Mouse (Mus musculus): Measurements from ENCODE around the gene Spsb2. TPM values are rescaled to one million over a fixed set of nuclear protein-coding genes. Genes with fewer than 3 reads are reported as not detected.
"Not testable (repeated sequence)": the region's sequence is repeated elsewhere in the genome, so short reads cannot be mapped to it uniquely, and the experiment has no call there.

Gene Spsb2
- polyA plus RNA-seq, 1 experiment from 2014 or later, result 6.6 TPM

DNA sequence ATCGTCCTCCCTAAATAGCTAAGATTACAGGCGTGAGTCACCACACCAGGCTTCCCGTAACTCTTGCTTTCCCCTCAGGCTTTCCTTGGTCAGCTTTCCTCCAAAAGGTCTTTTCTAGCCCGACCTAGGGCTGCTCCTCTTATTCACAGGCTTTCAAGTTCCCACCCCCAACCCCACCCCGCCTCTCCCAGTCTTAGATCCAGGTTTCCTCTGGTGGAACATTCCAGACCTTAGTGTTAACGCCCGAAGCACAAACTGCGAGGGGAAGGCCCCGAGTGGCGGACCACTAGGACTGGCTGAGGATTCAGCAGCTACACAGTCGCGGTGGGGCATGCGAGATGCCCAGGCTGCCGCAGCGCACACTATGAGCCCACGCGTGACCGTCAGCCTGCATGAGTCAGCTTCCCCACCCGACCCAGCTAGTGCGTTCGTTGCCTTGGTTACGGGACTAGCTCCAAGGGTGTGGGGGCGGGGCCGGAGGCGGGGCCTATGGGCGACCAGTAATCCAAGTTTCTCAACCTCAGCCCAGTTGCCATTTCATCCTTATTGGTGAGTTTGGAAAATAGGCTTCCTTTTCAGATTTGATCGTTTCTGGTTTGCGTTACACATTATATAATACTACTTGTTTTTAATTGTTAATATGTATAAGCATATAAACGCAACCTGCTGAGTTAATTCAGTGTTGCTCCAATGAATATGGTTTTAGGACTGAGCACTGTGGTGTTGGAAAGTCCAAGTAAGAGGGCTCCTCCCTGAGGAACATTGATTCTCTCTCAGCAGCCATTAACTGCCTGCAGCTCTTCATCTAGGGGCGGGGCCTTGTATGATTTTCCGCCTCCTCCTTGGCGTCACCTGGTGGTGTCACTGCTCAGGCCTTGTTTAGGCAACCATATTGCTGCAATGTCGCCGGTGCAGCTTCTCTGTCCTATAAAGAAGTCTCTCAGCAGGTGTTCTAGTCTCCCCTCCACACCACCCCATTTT is 2.8 kb upstream of the Spsb2 start:
- Histone ChIP-seq H3K4me3 (ENCODE audit: low read depth, low read length) (peak overlapping the region; percentile 56), H3K27me3 (ENCODE audit: control insufficient read depth, insufficient read depth, low read length) (no peaks in the 10 kb centered on the region), H3K36me3 (ENCODE audit: control insufficient read depth, insufficient read depth, low read length) (peaks cover 6% of the 10 kb centered on the region), H3K9me3 (replicated peaks; ENCODE audit: control insufficient read depth, low read length) (no peaks in the 10 kb centered on the region), H3K27ac (ENCODE audit: low read depth, low read length) (peak overlapping the region; percentile 94), H3K9ac (ENCODE audit: low read depth, low read length) (peak overlapping the region; percentile 74), H3K4me1 (ENCODE audit: control insufficient read depth, insufficient read depth, low read length) (peaks cover 29% of the 10 kb centered on the region), H3K4me2 (peak overlapping the region; percentile 85)
- 1% methylated on average over 34 of the region's 34 CpGs for WGBS (ENCODE audit: insufficient replicate concordance)
- ATAC-seq (replicated peaks; ENCODE audit: insufficient number of reproducible peaks, low FRiP score, low TSS enrichment), result peak; percentile 78

DNA sequence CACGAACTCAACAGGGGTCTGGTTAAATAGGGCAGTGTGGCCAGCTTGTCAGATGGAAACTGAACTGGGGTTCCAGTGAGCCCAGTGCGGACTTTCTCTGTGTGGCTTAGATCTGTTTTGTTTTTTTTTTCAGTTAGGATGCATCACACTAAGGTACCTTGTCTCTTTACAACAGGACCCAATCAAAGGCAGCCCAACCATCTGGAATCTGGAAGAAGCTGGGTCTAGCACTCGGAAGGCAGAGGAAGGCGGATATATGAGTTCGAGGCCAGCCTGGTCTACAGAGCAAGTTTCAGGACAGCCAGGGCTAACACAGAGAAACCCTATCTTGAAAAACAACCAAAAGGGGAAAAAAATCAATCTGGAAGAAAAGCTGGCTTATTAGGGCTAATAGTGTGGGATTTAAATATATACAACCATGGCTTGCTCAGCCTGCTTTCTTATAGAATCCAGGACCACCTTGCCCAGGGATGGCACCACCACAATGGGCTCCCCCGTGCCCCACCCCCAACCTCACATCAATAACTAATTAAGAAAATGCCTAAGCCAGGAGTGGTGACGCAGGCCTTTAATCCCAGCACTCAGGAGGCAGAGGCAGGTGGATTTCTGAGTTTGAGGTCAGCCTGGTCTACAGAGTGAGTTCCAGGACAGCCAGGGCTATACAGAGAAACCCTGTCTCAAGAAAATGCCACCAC is 1.9 kb upstream of the Spsb2 start:
- Histone ChIP-seq H3K36me3 (ENCODE audit: control insufficient read depth, insufficient read depth, low read length) (peaks cover 6% of the 10 kb centered on the region), H3K9me3 (replicated peaks; ENCODE audit: control insufficient read depth, low read length) (no peaks in the 10 kb centered on the region), H3K4me2 (peak overlapping the region; percentile 85), H3K27ac (ENCODE audit: low read depth, low read length) (peak overlapping the region; percentile 94), H3K27me3 (ENCODE audit: control insufficient read depth, insufficient read depth, low read length) (no peaks in the 10 kb centered on the region), H3K9ac (ENCODE audit: low read depth, low read length) (peak overlapping the region; percentile 59; the same call in 1 of the 2 replicates), H3K4me3 (ENCODE audit: low read depth, low read length) (peak overlapping the region; percentile 56), H3K4me1 (ENCODE audit: control insufficient read depth, insufficient read depth, low read length) (peaks cover 29% of the 10 kb centered on the region)
- ATAC-seq (replicated peaks; ENCODE audit: insufficient number of reproducible peaks, low FRiP score, low TSS enrichment), result no peak
- 74% methylated on average over 7 of the region's 7 CpGs for WGBS (ENCODE audit: insufficient replicate concordance)

DNA sequence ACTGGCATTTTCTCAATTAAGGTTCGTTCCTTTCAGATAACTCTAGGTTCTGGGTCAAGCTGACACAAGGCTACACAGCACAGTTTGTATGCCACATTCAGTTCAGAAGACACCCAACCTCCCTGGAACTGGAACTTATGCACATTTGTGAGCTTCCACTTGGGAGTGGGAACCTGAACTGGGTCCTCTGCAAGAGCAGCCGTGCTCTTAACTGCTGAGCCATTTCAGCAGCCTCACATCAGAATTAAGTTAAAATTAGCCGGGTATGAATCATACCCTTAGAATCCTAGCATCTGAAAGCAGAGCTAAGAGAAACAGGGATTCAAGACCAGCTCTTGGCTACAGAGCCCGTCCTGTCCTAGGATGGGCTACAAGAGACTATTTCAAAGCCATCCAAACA is 1.1 kb upstream of the Spsb2 start:
- Histone ChIP-seq H3K4me3 (ENCODE audit: low read depth, low read length) (no peak overlapping the region), H3K36me3 (ENCODE audit: control insufficient read depth, insufficient read depth, low read length) (peaks cover 11% of the 10 kb centered on the region), H3K27ac (ENCODE audit: low read depth, low read length) (peak overlapping the region; percentile 92; the same call in 1 of the 2 replicates), H3K9me3 (replicated peaks; ENCODE audit: control insufficient read depth, low read length) (no peaks in the 10 kb centered on the region), H3K4me1 (ENCODE audit: control insufficient read depth, insufficient read depth, low read length) (peaks cover 34% of the 10 kb centered on the region), H3K4me2 (0 out of 2 replicates have a peak overlapping the region, but pooled peaks have one; percentile 11), H3K27me3 (ENCODE audit: control insufficient read depth, insufficient read depth, low read length) (no peaks in the 10 kb centered on the region), H3K9ac (ENCODE audit: low read depth, low read length) (no peak overlapping the region)
- ATAC-seq (replicated peaks; ENCODE audit: insufficient number of reproducible peaks, low FRiP score, low TSS enrichment), result no peak
- 77% methylated on average over 4 of the region's 4 CpGs for WGBS (ENCODE audit: insufficient replicate concordance)

DNA sequence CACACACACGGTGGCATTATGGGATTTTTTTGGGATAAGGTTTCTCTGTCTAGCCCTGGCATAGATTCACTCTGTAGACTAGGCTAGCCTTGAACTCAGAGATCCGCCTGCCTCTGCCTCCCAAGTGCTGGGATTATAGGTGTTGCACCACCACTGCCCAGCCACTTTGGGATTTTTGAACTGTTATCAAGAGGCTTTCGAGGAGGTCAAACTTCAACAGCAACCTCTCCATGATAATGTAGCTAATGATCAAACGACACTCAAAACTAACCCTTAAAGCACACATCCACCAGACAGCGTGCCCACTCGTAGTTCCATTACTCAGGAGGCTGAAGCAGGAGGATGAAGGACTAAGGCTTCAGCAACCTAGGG is 489 bp upstream of the Spsb2 start:
- Histone ChIP-seq H3K9me3 (replicated peaks; ENCODE audit: control insufficient read depth, low read length) (no peaks in the 10 kb centered on the region), H3K27me3 (ENCODE audit: control insufficient read depth, insufficient read depth, low read length) (no peaks in the 10 kb centered on the region), H3K4me1 (ENCODE audit: control insufficient read depth, insufficient read depth, low read length) (peaks cover 37% of the 10 kb centered on the region), H3K36me3 (ENCODE audit: control insufficient read depth, insufficient read depth, low read length) (peaks cover 12% of the 10 kb centered on the region), H3K4me3 (ENCODE audit: low read depth, low read length) (peak overlapping the region; percentile 68), H3K9ac (ENCODE audit: low read depth, low read length) (peak overlapping the region; percentile 84; the same call in 1 of the 2 replicates), H3K4me2 (peak overlapping the region; percentile 92), H3K27ac (ENCODE audit: low read depth, low read length) (peak overlapping the region; percentile 92)
- 66% methylated on average over 6 of the region's 6 CpGs for WGBS (ENCODE audit: insufficient replicate concordance)
- no peak for ATAC-seq (replicated peaks; ENCODE audit: insufficient number of reproducible peaks, low FRiP score, low TSS enrichment)

DNA sequence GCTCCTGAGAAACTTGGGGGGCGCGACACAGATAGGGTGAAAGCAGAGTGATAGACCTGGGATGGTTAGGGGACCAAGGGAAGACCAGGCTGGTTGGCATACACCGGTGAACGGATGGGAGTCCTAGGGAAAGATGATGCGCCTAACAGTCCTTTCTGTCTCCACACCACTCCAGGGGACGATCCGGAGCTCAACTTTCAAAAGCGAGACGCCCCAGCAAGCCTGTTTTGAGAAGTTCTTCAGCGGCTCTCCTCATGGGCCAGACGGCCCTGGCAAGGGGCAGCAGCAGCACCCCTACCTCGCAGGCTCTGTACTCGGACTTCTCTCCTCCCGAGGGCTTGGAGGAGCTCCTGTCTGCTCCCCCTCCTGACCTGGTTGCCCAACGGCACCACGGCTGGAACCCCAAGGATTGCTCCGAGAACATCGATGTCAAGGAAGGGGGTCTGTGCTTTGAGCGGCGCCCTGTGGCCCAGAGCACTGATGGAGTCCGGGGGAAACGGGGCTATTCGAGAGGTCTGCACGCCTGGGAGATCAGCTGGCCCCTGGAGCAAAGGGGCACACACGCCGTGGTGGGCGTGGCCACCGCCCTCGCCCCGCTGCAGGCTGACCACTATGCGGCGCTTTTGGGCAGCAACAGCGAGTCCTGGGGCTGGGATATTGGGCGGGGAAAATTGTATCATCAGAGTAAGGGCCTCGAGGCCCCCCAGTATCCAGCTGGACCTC is 752 bp downstream of the Spsb2 start:
- 1% methylated on average over 35 of the region's 35 CpGs for WGBS (ENCODE audit: insufficient replicate concordance)
- H3K4me1 ChIP-seq (ENCODE audit: control insufficient read depth, insufficient read depth, low read length), result peaks cover 37% of the 10 kb centered on the region
- no peaks in the 10 kb centered on the region for H3K9me3 ChIP-seq (replicated peaks; ENCODE audit: control insufficient read depth, low read length)
- H3K4me2 ChIP-seq, result peak overlapping the region; percentile 92
- H3K27me3 ChIP-seq (ENCODE audit: control insufficient read depth, insufficient read depth, low read length), result no peaks in the 10 kb centered on the region
- H3K9ac ChIP-seq (ENCODE audit: low read depth, low read length), result peak overlapping the region; percentile 84
- ATAC-seq (replicated peaks; ENCODE audit: insufficient number of reproducible peaks, low FRiP score, low TSS enrichment), result peak; percentile 28
- H3K4me3 ChIP-seq (ENCODE audit: low read depth, low read length), result peak overlapping the region; percentile 68
- H3K36me3 ChIP-seq (ENCODE audit: control insufficient read depth, insufficient read depth, low read length), result peaks cover 12% of the 10 kb centered on the region
- H3K27ac ChIP-seq (ENCODE audit: low read depth, low read length), result peak overlapping the region; percentile 92

DNA sequence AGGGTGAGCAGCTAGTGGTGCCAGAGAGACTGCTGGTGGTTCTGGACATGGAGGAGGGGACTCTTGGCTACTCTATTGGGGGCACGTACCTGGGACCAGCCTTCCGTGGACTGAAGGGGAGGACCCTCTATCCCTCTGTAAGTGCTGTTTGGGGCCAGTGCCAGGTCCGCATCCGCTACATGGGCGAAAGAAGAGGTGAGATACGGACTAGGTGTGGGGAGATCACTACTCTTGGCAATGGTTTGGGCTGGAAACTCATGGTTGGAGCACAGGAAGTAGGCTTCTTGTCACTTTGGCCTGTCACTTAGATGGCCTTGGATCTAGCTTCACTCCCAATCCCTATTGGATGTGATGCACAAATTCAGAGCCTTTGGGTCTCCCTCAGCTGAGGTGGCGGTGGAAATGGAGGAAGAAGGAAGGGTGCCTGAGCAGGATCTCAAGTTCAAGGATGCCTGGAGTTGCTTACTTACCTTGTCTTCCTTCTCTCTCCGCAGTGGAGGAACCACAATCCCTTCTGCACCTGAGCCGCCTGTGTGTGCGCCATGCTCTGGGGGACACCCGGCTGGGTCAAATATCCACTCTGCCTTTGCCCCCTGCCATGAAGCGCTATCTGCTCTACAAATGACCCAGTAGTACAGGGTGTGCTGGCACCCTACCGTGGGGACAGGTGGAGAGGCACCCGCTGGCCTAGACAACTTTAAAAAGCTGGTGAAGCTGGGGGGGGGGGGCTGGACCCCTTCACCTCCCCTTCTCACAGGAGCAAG is 1.5 kb downstream of the Spsb2 start:
- Histone ChIP-seq H3K4me2 (peak overlapping the region; percentile 92), H3K27me3 (ENCODE audit: control insufficient read depth, insufficient read depth, low read length) (no peaks in the 10 kb centered on the region), H3K27ac (ENCODE audit: low read depth, low read length) (peak overlapping the region; percentile 92), H3K36me3 (ENCODE audit: control insufficient read depth, insufficient read depth, low read length) (peaks cover 13% of the 10 kb centered on the region), H3K4me1 (ENCODE audit: control insufficient read depth, insufficient read depth, low read length) (peaks cover 44% of the 10 kb centered on the region), H3K9me3 (replicated peaks; ENCODE audit: control insufficient read depth, low read length) (no peaks in the 10 kb centered on the region), H3K4me3 (ENCODE audit: low read depth, low read length) (peak overlapping the region; percentile 68), H3K9ac (ENCODE audit: low read depth, low read length) (peak overlapping the region; percentile 84)
- 40% methylated on average over 14 of the region's 14 CpGs for WGBS (ENCODE audit: insufficient replicate concordance)
- ATAC-seq (replicated peaks; ENCODE audit: insufficient number of reproducible peaks, low FRiP score, low TSS enrichment), result no peak

DNA sequence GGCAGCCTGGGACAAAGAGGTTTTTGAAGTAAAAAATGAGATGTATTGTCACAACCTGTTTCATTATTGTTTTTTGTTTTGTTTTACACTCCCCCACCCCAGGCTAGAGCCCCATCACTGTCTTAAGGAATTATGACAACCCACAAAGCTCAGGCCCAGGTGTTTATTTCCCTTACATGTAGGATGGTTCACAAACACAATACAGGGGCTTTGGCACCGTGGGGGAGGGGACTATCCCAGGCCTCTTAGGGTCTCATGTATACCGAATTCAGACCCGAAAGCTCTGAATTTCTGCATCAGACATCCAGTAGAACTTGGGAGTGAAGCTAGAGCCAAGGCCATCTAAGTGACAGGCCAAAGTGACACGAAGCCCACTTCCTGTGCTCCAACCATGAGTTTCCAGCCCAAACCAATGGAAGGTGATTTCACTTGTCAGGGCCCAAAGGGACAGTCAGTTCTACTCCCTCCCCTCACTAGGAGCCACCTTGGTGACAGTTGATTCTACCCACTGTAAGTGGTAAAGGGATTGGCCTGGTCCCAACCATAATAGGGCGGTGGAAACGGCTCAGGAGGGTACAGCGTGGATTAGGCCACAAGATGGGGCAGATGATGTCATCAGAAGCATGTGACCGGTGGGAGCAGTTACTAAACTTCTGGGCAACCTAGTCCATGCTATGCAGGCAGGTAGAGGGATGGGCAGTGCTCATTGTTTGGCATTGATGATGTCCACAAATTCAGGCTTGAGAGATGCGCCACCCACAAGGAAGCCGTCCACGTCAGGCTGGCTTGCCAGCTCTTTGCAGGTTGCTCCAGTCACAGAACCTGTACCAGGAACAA is 2.3 kb downstream of the Spsb2 start:
- Histone ChIP-seq H3K4me2 (peak overlapping the region; percentile 92), H3K36me3 (ENCODE audit: control insufficient read depth, insufficient read depth, low read length) (peaks cover 18% of the 10 kb centered on the region), H3K4me1 (ENCODE audit: control insufficient read depth, insufficient read depth, low read length) (peaks cover 42% of the 10 kb centered on the region), H3K9ac (ENCODE audit: low read depth, low read length) (peak overlapping the region; percentile 84; the same call in 1 of the 2 replicates)
- not testable (repeated sequence) for H3K27ac ChIP-seq (ENCODE audit: low read depth, low read length); H3K9me3 ChIP-seq (replicated peaks; ENCODE audit: control insufficient read depth, low read length); H3K4me3 ChIP-seq (ENCODE audit: low read depth, low read length); H3K27me3 ChIP-seq (ENCODE audit: control insufficient read depth, insufficient read depth, low read length); ATAC-seq (replicated peaks; ENCODE audit: insufficient number of reproducible peaks, low FRiP score, low TSS enrichment)
- WGBS (ENCODE audit: insufficient replicate concordance), result 85% methylated on average over 11 of the region's 11 CpGs
